Mouse (Mus musculus): ENCODE data around the gene Hist1h1t. TPM values are rescaled to one million over a fixed set of nuclear protein-coding genes. Genes with fewer than 3 reads are reported as not detected.
"Not testable (repeated sequence)": the region's sequence is repeated elsewhere in the genome, so short reads cannot be mapped to it uniquely, and the experiment has no call there.

The Hist1h1t gene
- polyA plus RNA-seq (2016; fragmentation: Nextera tagmentation; extraction: Ambion mirVana): not detected in 2 replicates

DNA sequence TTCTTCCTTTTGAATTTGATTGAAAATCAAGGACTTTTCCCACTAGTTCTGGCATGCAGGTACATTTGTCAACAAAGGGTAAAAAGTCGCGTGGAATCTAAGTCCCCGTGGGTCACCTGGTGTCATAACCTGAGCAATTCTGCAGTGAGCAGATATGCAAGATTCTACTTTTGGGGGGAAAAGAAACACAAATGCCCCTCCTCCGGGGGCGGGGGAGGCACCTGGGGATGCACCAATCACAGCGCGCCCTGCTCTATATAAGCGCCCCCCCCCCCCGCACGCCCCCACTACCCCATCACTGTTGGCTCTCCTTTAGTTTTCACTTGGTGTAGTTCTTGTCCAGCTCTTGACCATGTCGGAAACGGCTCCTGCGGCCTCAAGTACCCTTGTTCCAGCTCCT, at the start of gene Hist1h1t:
Gene Hist1h1t, plus strand, starts transcription at position 301 of the 400 bp plus-strand sequence.
- peak within 1 kb of the TSS; percentile 100 for H3K27ac ChIP-seq
- peak within 1 kb of the TSS; percentile 79 for H3K9ac ChIP-seq
- H3K4me3 ChIP-seq: peak within 1 kb of the TSS; percentile 14
- H3K4me1 ChIP-seq: peaks cover 40% of the 10 kb centered on the region
- peaks cover 3% of the 10 kb centered on the region; the same call in 1 of the 2 replicates for H3K36me3 ChIP-seq
- peak within 1 kb of the TSS; percentile 65 for H3K4me2 ChIP-seq
- no peak for ATAC-seq
- 52% methylated on average over 13 of the region's 13 CpGs for WGBS (ENCODE audit: insufficient replicate concordance)
- no peaks in the 10 kb centered on the region for H3K27me3 ChIP-seq (replicated peaks)
- no peaks in the 10 kb centered on the region for H3K9me3 ChIP-seq (replicated peaks)

- H3K4me3 ChIP-seq: no peak overlapping the region
- H3K36me3 ChIP-seq: no peaks in the 10 kb centered on the region
- H3K9me3 ChIP-seq (replicated peaks): no peaks in the 10 kb centered on the region
- no peak for ATAC-seq
- no peaks in the 10 kb centered on the region for H3K4me1 ChIP-seq
- peaks cover 7% of the 10 kb centered on the region; the same call in 1 of the 2 replicates for H3K27me3 ChIP-seq (replicated peaks)
- no peak overlapping the region for H3K27ac ChIP-seq
- WGBS (ENCODE audit: insufficient replicate concordance): 50% methylated on average over 6 of the region's 6 CpGs
- H3K4me2 ChIP-seq: no peak overlapping the region
- H3K9ac ChIP-seq: no peak overlapping the region
Measured at GRCm38 (mm10) chr13:23659636-23660366, 35.8 kb upstream of the Hist1h1t start.

DNA sequence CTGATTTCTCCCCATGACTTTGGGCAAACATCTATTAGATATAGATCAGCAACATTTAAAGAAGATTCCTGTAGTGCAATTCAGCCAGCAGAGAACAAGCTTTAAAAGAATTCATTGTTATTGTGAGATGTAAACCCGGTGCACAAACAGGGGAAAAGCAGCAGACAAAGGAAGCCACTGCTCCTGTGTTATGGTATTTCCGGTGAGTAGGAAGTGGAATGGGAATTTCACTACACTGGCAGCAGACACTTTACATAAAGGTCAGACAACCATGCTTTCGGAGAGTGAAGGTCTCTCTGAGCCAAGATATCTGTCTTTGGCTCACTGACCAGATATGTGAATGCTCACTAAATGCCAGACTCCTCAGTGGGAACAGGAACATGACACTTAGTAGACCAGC, 33.1 kb upstream of the Hist1h1t start:
- no peak overlapping the region for H3K4me2 ChIP-seq
- H3K36me3 ChIP-seq: no peaks in the 10 kb centered on the region
- WGBS (ENCODE audit: insufficient replicate concordance): 72% methylated on average over 3 of the region's 3 CpGs
- H3K9me3 ChIP-seq (replicated peaks): no peaks in the 10 kb centered on the region
- H3K4me3 ChIP-seq: no peak overlapping the region
- H3K4me1 ChIP-seq: no peaks in the 10 kb centered on the region
- H3K27me3 ChIP-seq (replicated peaks): peaks cover 14% of the 10 kb centered on the region; the same call in 1 of the 2 replicates
- ATAC-seq: no peak
- H3K27ac ChIP-seq: no peak overlapping the region
- no peak overlapping the region for H3K9ac ChIP-seq

- Histone ChIP-seq H3K9me3 (replicated peaks) (no peaks in the 10 kb centered on the region), H3K27me3 (replicated peaks) (no peaks in the 10 kb centered on the region), H3K4me3 (peak overlapping the region; percentile 51), H3K36me3 (no peaks in the 10 kb centered on the region), H3K9ac (peak overlapping the region; percentile 76), H3K4me1 (peaks cover 47% of the 10 kb centered on the region), H3K4me2 (peak overlapping the region; percentile 75), H3K27ac (peak overlapping the region; percentile 97)
- WGBS (ENCODE audit: insufficient replicate concordance): 71% methylated on average over 6 of the region's 6 CpGs
- ATAC-seq: no peak
Measured at GRCm38 (mm10) chr13:23681990-23682582, 13.5 kb upstream of the Hist1h1t start.

DNA sequence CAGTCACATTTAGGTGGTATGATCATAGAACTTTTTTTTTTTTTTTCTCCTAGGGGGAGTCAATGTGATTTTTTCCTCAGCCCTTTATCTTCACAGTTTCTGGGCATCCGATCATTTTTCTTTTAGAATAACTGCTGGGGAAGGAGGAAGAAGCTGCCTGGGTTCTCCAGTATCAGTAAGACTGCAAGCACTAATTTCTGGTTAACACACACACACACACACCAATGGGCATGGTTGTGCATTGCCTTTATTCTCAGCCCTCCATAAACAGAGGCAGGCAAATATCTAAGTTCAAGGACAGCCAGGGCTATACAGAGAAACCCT, 13.0 kb upstream of the Hist1h1t start:
- peak overlapping the region; percentile 51 for H3K4me3 ChIP-seq
- H3K4me1 ChIP-seq: peaks cover 52% of the 10 kb centered on the region
- no peaks in the 10 kb centered on the region for H3K36me3 ChIP-seq
- no peak for ATAC-seq
- 12% methylated on average over 1 of the region's 1 CpGs for WGBS (ENCODE audit: insufficient replicate concordance)
- peak overlapping the region; percentile 76 for H3K9ac ChIP-seq
- H3K9me3 ChIP-seq (replicated peaks): no peaks in the 10 kb centered on the region
- no peaks in the 10 kb centered on the region for H3K27me3 ChIP-seq (replicated peaks)
- H3K27ac ChIP-seq: peak overlapping the region; percentile 97
- H3K4me2 ChIP-seq: peak overlapping the region; percentile 75

DNA sequence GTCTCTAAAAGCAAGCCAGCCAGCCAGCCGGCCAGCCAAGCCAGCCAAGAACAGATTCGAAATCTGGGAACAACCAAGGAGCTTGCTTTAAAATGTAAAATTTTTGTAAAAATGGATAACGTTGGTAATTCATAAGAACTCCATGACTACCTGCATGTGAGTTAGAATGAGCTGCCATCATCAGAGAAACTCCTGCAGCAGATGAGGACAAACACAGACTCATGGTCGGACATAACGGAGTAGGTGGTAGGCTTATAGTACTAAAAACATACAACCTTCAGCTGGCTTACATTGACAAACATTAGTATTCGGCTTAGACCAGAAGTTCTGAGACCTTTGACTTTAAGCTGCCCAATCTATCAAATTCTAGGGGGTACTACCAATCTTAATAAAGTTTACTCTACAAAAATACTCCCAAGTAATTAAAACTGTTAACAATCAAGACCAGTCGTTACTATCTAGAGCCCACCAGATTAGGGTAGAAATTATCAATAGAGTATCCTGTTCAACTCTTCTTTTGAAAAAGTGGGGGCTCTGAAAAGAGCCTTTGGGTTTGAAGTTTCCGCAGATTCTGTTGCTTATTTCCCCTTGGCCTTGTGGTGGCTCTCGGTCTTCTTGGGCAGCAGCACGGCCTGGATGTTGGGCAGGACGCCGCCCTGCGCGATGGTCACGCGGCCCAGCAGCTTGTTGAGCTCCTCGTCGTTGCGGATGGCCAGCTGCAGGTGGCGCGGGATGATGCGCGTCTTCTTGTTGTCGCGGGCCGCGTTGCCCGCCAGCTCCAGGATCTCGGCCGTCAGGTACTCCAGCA, 12.5 kb upstream of the Hist1h1t start:
- Histone ChIP-seq H3K4me3 (peak overlapping the region; percentile 51), H3K4me2 (peak overlapping the region; percentile 75), H3K4me1 (peaks cover 54% of the 10 kb centered on the region), H3K27ac (peak overlapping the region; percentile 97), H3K9ac (peak overlapping the region; percentile 76)
- H3K9me3 ChIP-seq (replicated peaks); H3K27me3 ChIP-seq (replicated peaks); H3K36me3 ChIP-seq; ATAC-seq: not testable (repeated sequence)
- 7% methylated on average over 16 of the region's 30 CpGs for WGBS (ENCODE audit: insufficient replicate concordance)

- H3K27ac ChIP-seq: peak within 1 kb of the TSS; percentile 99
- H3K4me1 ChIP-seq: peaks cover 59% of the 10 kb centered on the region
- H3K27me3 ChIP-seq (replicated peaks): no peaks in the 10 kb centered on the region
- no peaks in the 10 kb centered on the region for H3K36me3 ChIP-seq
- H3K4me2 ChIP-seq: peak within 1 kb of the TSS; percentile 78
- peak within 1 kb of the TSS; percentile 82 for H3K9ac ChIP-seq
- H3K9me3 ChIP-seq (replicated peaks): no peaks in the 10 kb centered on the region
- ATAC-seq: peak; percentile 94
- 0% methylated on average over 29 of the region's 32 CpGs for WGBS (ENCODE audit: insufficient replicate concordance)
- H3K4me3 ChIP-seq: peak within 1 kb of the TSS; percentile 60
Measured at GRCm38 (mm10) chr13:23683755-23684281, 11.8 kb upstream of the Hist1h1t start, which contains the start of the genes Hist1h2ac and Hist1h2bc. Gene Hist1h2ac, minus strand, starts transcription at chr13:23683948. Gene Hist1h2bc, plus strand, starts transcription at chr13:23684199.

DNA sequence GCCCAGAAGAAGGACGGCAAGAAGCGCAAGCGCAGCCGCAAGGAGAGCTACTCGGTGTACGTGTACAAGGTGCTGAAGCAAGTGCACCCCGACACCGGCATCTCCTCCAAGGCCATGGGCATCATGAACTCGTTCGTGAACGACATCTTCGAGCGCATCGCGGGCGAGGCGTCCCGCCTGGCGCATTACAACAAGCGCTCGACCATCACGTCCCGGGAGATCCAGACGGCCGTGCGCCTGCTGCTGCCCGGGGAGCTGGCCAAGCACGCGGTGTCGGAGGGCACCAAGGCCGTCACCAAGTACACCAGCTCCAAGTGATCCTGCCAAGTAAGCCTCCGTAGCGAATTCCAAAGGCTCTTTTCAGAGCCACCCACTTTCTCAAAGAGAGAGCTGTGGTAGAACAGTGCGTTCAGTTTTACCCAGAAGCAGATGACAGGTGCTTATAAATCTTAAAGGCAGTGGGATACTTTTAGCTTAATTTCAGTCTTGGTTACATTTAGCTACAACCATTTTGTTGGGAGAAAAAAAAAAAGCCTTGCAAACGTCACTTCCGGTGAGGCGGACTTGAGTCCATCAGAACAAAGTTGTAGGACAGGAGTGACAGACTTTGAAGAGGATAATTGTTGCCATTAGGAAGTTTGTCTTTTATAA, 11.2 kb upstream of the Hist1h1t start:
- H3K9me3 ChIP-seq (replicated peaks); H3K36me3 ChIP-seq; H3K27me3 ChIP-seq (replicated peaks): not testable (repeated sequence)
- peak overlapping the region; percentile 99 for H3K27ac ChIP-seq
- H3K4me3 ChIP-seq: peak overlapping the region; percentile 60
- H3K4me1 ChIP-seq: peaks cover 64% of the 10 kb centered on the region
- peak overlapping the region; percentile 82 for H3K9ac ChIP-seq
- peak; percentile 41 for ATAC-seq
- WGBS (ENCODE audit: insufficient replicate concordance): under 1% methylated on average over 16 of the region's 37 CpGs
- peak overlapping the region; percentile 78 for H3K4me2 ChIP-seq

DNA sequence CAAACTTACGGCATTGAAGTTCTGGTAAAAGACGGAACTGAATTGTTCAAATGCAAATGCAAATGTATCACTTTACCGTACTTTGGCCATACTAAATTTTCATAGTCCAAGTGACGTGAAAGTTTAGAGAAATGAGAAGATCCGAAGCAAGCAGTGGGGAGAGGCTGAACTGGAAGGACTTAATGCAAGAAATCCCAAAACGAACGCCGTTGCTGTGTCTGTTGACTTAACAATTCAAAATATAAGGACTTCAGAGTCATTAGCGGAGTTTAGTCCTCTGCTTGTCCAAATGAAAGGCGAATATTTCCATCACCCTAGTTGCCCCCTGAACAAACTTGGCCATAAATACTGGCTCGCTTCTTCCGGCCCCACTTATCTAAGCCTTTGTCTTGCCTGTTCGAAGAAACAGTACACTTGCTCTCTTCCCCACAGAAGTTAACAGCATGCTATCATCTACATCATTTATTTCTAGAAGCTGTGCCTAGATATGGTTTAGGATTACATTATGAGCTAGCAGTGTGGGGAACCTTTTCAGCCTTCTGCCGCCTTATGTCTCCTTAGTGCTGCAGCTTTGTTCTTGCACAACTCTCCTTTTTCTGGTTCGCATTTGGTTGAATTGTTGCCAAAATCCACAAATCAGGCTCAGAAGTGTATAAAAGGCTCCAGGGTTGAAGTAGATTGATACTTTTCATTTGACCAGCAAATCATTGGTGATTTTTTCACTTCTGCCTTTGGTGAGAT, 10.3 kb upstream of the Hist1h1t start:
- H3K4me2 ChIP-seq: peak overlapping the region; percentile 78
- peak overlapping the region; percentile 60 for H3K4me3 ChIP-seq
- H3K36me3 ChIP-seq: no peaks in the 10 kb centered on the region
- H3K4me1 ChIP-seq: peaks cover 61% of the 10 kb centered on the region
- H3K9me3 ChIP-seq (replicated peaks): no peaks in the 10 kb centered on the region
- peak overlapping the region; percentile 99 for H3K27ac ChIP-seq
- 7% methylated on average over 15 of the region's 15 CpGs for WGBS (ENCODE audit: insufficient replicate concordance)
- ATAC-seq: no peak
- peak overlapping the region; percentile 82 for H3K9ac ChIP-seq
- H3K27me3 ChIP-seq (replicated peaks): no peaks in the 10 kb centered on the region

GRCm38 (mm10) chr13:23685966-23686365, 9.6 kb upstream of the Hist1h1t start:
- ATAC-seq: no peak
- peaks cover 61% of the 10 kb centered on the region for H3K4me1 ChIP-seq
- peak overlapping the region; percentile 99 for H3K27ac ChIP-seq
- H3K27me3 ChIP-seq (replicated peaks): no peaks in the 10 kb centered on the region
- 61% methylated on average over 4 of the region's 4 CpGs for whole genome bisulfite sequencing (ENCODE audit: insufficient replicate concordance)
- peak overlapping the region; percentile 78 for H3K4me2 ChIP-seq
- peaks cover 4% of the 10 kb centered on the region; the same call in 1 of the 2 replicates for H3K36me3 ChIP-seq
- peak overlapping the region; percentile 82 for H3K9ac ChIP-seq
- H3K9me3 ChIP-seq (replicated peaks): no peaks in the 10 kb centered on the region
- peak overlapping the region; percentile 60 for H3K4me3 ChIP-seq

- peak overlapping the region; percentile 9 for H3K4me3 ChIP-seq
- peaks cover 4% of the 10 kb centered on the region; the same call in 1 of the 2 replicates for H3K36me3 ChIP-seq
- H3K4me2 ChIP-seq: peak overlapping the region; percentile 40
- no peak overlapping the region for H3K27ac ChIP-seq
- peak overlapping the region; percentile 39 for H3K9ac ChIP-seq
- H3K4me1 ChIP-seq: peaks cover 55% of the 10 kb centered on the region
- no peak for ATAC-seq
- H3K27me3 ChIP-seq (replicated peaks): no peaks in the 10 kb centered on the region
- no peaks in the 10 kb centered on the region for H3K9me3 ChIP-seq (replicated peaks)
- WGBS (ENCODE audit: insufficient replicate concordance): 79% methylated on average over 4 of the region's 4 CpGs
Measured at GRCm38 (mm10) chr13:23687181-23687580, 8.4 kb upstream of the Hist1h1t start.
